Mouse (Mus musculus) neural tube, embryonic 11.5 days (tissue): Measurements from ENCODE around the gene Crybg1. TPM values are rescaled to one million over a fixed set of nuclear protein-coding genes. Genes with fewer than 3 reads are reported as not detected.

Experiments
- ATAC-seq: fragments of 200-750 bp; cut with Nextera tagmentation; 2 replicates; pipeline ENCODE4 v1.8.0; 2017; ENCODE audit warnings: moderate number of reproducible peaks, mild to moderate bottlenecking, moderate TSS enrichment, moderate library complexity; ENCODE audit not compliant: insufficient read depth, low FRiP score, low TSS enrichment
- DNase-seq: peaks from one replicate; pipeline ENCODE4 v3.0.0-alpha.2; 2015; ENCODE audit warnings: low spot score
- H3K27ac ChIP-seq: fragments of 300-500 bp; sonication (generic); 2 replicates; pipeline ENCODE4 v1.5.1; 2014; ENCODE audit warnings: low read depth, mild to moderate bottlenecking, low read length
- H3K27me3 ChIP-seq: fragments of 300-500 bp; sonication (generic); 2 replicates; pipeline ENCODE4 v1.6.1; 2014; ENCODE audit warnings: mild to moderate bottlenecking, low read length, mixed read lengths; ENCODE audit not compliant: control insufficient read depth, insufficient read depth
- H3K36me3 ChIP-seq: fragments of 300-500 bp; sonication (generic); 2 replicates; pipeline ENCODE4 v1.6.1; 2014; ENCODE audit warnings: mild to moderate bottlenecking, low read length, moderate library complexity, mixed read lengths; ENCODE audit not compliant: control insufficient read depth, insufficient read depth
- H3K4me1 ChIP-seq: fragments of 300-500 bp; sonication (generic); 2 replicates; pipeline ENCODE4 v1.6.1; 2014; ENCODE audit warnings: low read length, mixed read lengths; ENCODE audit not compliant: control insufficient read depth, insufficient read depth
- H3K4me2 ChIP-seq: fragments of 300-500 bp; sonication (generic); 2 replicates; pipeline ENCODE4 v1.6.1; 2014; ENCODE audit warnings: low read depth, mild to moderate bottlenecking, moderate library complexity
- H3K4me3 ChIP-seq: fragments of 300-500 bp; sonication (generic); 2 replicates; pipeline ENCODE4 v1.5.1; 2014; ENCODE audit warnings: low read depth, low read length
- H3K9ac ChIP-seq: fragments of 300-500 bp; sonication (generic); 2 replicates; pipeline ENCODE4 v1.6.1; 2014; ENCODE audit warnings: mild to moderate bottlenecking, low read length
- H3K9me3 ChIP-seq: fragments of 300-500 bp; sonication (generic); 2 replicates; pipeline ENCODE4 v1.6.1; 2016; ENCODE audit warnings: low read length; ENCODE audit not compliant: control insufficient read depth
- WGBS: fragments of 180-500 bp; shearing (Covaris S2); extraction: QIAGEN DNeasy Blood & Tissue Kit; methylation state at CpG from one replicate; pipeline ENCODE4 v1.1.7; 2014; 5-methylcytosine and 5-hydroxymethylcytosine counted together
- polyA plus RNA-seq: library from polyadenylated mRNA; unstranded; fragments of >200 nt; fragmentation: Nextera tagmentation; extraction: Ambion mirVana; gene quantifications from 2 replicates; pipeline ENCODE4 v1.2.1, GENCODE M21; 2014

Gene Crybg1
- polyA plus RNA-seq, 1 experiment from 2014 or later = 0.05 TPM

DNA sequence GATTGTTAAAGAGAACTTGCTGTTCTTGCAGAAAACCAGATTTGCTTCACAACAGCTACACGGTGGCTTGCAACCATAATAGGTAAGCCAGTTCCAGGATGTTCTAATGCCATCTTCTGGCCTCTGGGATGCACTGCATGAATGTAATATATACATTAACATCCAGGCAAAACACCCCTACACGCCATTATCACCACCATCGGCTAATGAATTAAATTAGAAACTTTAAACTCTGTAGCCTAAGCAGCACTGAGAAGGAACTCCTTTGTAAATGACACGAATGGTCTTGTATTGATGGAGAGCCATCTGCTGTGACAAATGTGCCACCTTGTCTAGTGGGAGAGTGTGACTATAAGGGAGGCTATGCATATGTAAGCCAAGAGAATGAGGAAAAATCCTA is 11.5 kb upstream of the Crybg1 start:
- Histone ChIP-seq H3K27me3 (no peaks in the 10 kb centered on the region), H3K9ac (no peak overlapping the region), H3K36me3 (no peaks in the 10 kb centered on the region), H3K27ac (no peak overlapping the region), H3K4me2 (no peak overlapping the region), H3K9me3 (no peaks in the 10 kb centered on the region), H3K4me1 (no peaks in the 10 kb centered on the region), H3K4me3 (no peak overlapping the region)
- WGBS = 61% methylated on average over 4 of the region's 4 CpGs
- DNase-seq (no peak), ATAC-seq (no peak)

GRCm38 (mm10) chr10:44157489-44157888 is 8.8 kb upstream of the Crybg1 start:
- no peaks in the 10 kb centered on the region for H3K9me3 ChIP-seq
- H3K4me3 ChIP-seq = no peak overlapping the region
- no peaks in the 10 kb centered on the region for H3K36me3 ChIP-seq
- 28% methylated on average over 2 of the region's 2 CpGs for WGBS
- ATAC-seq (no peak), DNase-seq (no peak)
- H3K4me2 ChIP-seq = no peak overlapping the region
- no peaks in the 10 kb centered on the region for H3K27me3 ChIP-seq
- no peaks in the 10 kb centered on the region for H3K4me1 ChIP-seq
- no peak overlapping the region for H3K27ac ChIP-seq
- H3K9ac ChIP-seq = no peak overlapping the region

DNA sequence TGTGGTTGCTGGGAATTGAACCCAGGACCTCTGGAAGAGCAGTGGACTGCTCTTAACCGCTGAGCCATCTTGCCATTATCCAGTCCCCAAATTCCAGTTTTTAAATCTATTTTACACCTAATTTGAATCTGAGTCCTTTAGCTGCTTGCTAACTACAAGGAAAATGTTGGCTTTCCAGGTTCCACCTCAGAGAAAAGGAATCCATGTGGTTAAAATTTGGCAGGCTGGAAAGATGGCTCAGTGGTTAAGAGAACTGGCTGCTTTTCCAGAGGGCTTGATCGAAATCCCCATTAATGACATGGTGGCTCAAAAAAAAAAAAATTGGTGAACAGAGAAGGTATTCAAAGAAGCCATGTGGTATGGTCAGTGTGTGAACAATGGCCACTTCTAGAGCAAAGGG is 1.8 kb upstream of the Crybg1 start:
- Histone ChIP-seq H3K4me3 (no peak overlapping the region), H3K4me1 (0 out of 2 replicates have a peak, but pooled peaks cover 3% of the 10 kb centered on the region), H3K9me3 (no peaks in the 10 kb centered on the region), H3K36me3 (no peaks in the 10 kb centered on the region), H3K9ac (no peak overlapping the region), H3K27me3 (0 out of 2 replicates have a peak, but pooled peaks cover 2% of the 10 kb centered on the region), H3K27ac (no peak overlapping the region), H3K4me2 (no peak overlapping the region)
- DNase-seq (no peak), ATAC-seq (no peak)
- WGBS = 87% methylated on average over 2 of the region's 2 CpGs

DNA sequence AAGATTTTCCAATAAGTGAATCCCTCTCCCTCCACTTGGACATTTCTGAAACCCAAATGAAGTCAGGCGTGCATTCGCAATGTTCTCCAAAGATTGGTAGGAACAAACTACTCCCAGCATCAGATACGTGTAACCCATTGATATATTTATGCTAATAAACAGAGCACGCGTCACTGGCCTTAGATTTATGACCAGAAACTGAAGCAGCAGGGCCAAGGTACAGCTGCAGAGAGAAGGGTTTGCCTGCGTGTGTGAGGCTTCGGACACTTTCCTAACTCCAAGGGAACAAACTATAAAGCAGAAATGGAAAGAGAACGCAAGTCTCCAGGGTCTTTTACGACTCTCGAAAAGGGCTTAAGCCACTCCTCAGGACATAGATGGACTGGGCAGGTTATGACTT is 5.3 kb downstream of the Crybg1 start:
- DNase-seq (no peak), ATAC-seq (no peak)
- 87% methylated on average over 10 of the region's 10 CpGs for WGBS
- Histone ChIP-seq H3K4me1 (no peaks in the 10 kb centered on the region), H3K9me3 (no peaks in the 10 kb centered on the region), H3K4me2 (no peak overlapping the region), H3K27ac (no peak overlapping the region), H3K36me3 (no peaks in the 10 kb centered on the region), H3K27me3 (no peaks in the 10 kb centered on the region), H3K4me3 (no peak overlapping the region), H3K9ac (no peak overlapping the region)

GRCm38 (mm10) chr10:44138137-44138855 is 10.4 kb downstream of the Crybg1 start:
- no peak for DNase-seq
- ATAC-seq = no peak
- H3K27me3 ChIP-seq = no peaks in the 10 kb centered on the region
- H3K9ac ChIP-seq = no peak overlapping the region
- H3K4me3 ChIP-seq = no peak overlapping the region
- H3K36me3 ChIP-seq = no peaks in the 10 kb centered on the region
- no peaks in the 10 kb centered on the region for H3K4me1 ChIP-seq
- no peak overlapping the region for H3K4me2 ChIP-seq
- no peaks in the 10 kb centered on the region for H3K9me3 ChIP-seq
- H3K27ac ChIP-seq = no peak overlapping the region
- WGBS = 82% methylated on average over 13 of the region's 13 CpGs

- Histone ChIP-seq H3K4me2 (no peak overlapping the region), H3K4me1 (no peaks in the 10 kb centered on the region), H3K36me3 (no peaks in the 10 kb centered on the region), H3K9ac (no peak overlapping the region), H3K4me3 (no peak overlapping the region), H3K9me3 (no peaks in the 10 kb centered on the region), H3K27me3 (no peaks in the 10 kb centered on the region), H3K27ac (no peak overlapping the region)
- DNase-seq (no peak), ATAC-seq (no peak)
- WGBS = 83% methylated on average over 5 of the region's 5 CpGs
Observed at GRCm38 (mm10) chr10:44126047-44126446, 22.6 kb downstream of the Crybg1 start.

DNA sequence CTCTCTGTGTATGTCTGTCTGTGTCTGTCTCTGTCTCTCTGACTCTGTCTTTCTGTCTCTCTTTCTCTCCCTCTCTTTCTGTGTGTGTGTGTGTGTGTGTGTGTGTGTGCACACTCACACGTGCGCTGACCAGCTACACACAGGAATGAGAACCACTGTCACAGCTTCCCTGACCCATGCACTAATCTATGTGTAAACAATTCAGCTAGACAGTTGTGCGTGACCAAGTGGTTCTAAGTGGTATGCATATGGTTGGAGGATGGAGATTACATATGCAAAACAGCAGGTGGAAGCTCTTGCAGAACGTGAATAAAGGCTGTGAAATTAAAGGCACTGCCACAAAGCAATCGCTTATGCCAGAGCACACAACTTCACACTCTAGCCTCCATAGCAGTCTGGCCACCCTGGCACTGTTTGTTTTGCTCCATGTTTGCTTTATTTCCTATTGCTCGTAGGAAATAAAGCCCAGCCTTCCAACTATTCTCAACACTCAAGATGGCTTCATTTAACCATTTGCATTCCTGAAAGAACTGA is 24.2 kb downstream of the Crybg1 start:
- Histone ChIP-seq H3K4me1 (no peaks in the 10 kb centered on the region), H3K9me3 (no peaks in the 10 kb centered on the region), H3K4me3 (no peak overlapping the region), H3K27me3 (no peaks in the 10 kb centered on the region), H3K27ac (no peak overlapping the region), H3K36me3 (no peaks in the 10 kb centered on the region), H3K4me2 (no peak overlapping the region), H3K9ac (no peak overlapping the region)
- no peak for ATAC-seq
- no peak for DNase-seq
- 63% methylated on average over 6 of the region's 6 CpGs for WGBS

- Histone ChIP-seq H3K27ac (no peak overlapping the region), H3K4me1 (no peaks in the 10 kb centered on the region), H3K9me3 (no peaks in the 10 kb centered on the region), H3K27me3 (no peaks in the 10 kb centered on the region), H3K4me3 (no peak overlapping the region), H3K36me3 (no peaks in the 10 kb centered on the region), H3K4me2 (no peak overlapping the region), H3K9ac (no peak overlapping the region)
- WGBS = 34% methylated on average over 4 of the region's 4 CpGs
- ATAC-seq (no peak), DNase-seq (no peak)
Observed at GRCm38 (mm10) chr10:44118616-44119015, 30.0 kb downstream of the Crybg1 start.

- H3K9ac ChIP-seq = no peak overlapping the region
- ATAC-seq (no peak), DNase-seq (no peak)
- no peaks in the 10 kb centered on the region for H3K27me3 ChIP-seq
- no peaks in the 10 kb centered on the region for H3K4me1 ChIP-seq
- no peak overlapping the region for H3K27ac ChIP-seq
- 87% methylated on average over 5 of the region's 5 CpGs for WGBS
- no peaks in the 10 kb centered on the region for H3K9me3 ChIP-seq
- no peak overlapping the region for H3K4me3 ChIP-seq
- H3K4me2 ChIP-seq = no peak overlapping the region
- H3K36me3 ChIP-seq = no peaks in the 10 kb centered on the region
Observed at GRCm38 (mm10) chr10:44116796-44117195, 31.9 kb downstream of the Crybg1 start.
